Mouse (Mus musculus) CH12.LX (cell line): ENCODE results near the gene Itga4. TPM values are rescaled to one million over a fixed set of nuclear protein-coding genes. Genes with fewer than 3 reads are reported as not detected.

Source experiments
- DNase-seq: peaks from one replicate; pipeline ENCODE4 v3.0.0-alpha.2; 2013; ENCODE audit errors: extremely low read depth
- H3K27ac ChIP-seq: 2 replicates; pipeline ENCODE4 v1.5.1; 2012; ENCODE audit warnings: low read depth, mild to moderate bottlenecking, control low read depth, moderate library complexity; ENCODE audit not compliant: insufficient read depth
- H3K27me3 ChIP-seq: replicated peaks from 2 replicates; pipeline ENCODE3; 2012; ENCODE audit warnings: inconsistent platforms
- H3K36me3 ChIP-seq, 2 experiments: replicated peaks in 1 of 2; 2 replicates each; pipeline versions ENCODE3 to v1.6.1; 2012; ENCODE audit warnings: inconsistent platforms in 1 of 2, low read length in 1 of 2, mild to moderate bottlenecking in 1 of 2, mixed read lengths in 1 of 2, moderate library complexity in 1 of 2; ENCODE audit not compliant: control insufficient read depth in 1 of 2, insufficient read depth in 1 of 2
- H3K4me1 ChIP-seq, 2 experiments: 2 replicates each; pipeline ENCODE4 v1.6.1; 2012; ENCODE audit warnings: inconsistent platforms in 1 of 2, moderate library complexity in 1 of 2; ENCODE audit not compliant: insufficient read depth in 2 of 2, control insufficient read depth in 1 of 2
- H3K4me2 ChIP-seq: 2 replicates; pipeline ENCODE4 v1.6.1; 2012; ENCODE audit warnings: low read depth, mild to moderate bottlenecking, control low read depth; ENCODE audit not compliant: poor library complexity, insufficient read depth, severe bottlenecking
- H3K4me3 ChIP-seq, 3 experiments: fragments of 150-350 bp in 1 of 3; sonication (generic) in 1 of 3; replicated peaks in 1 of 3; 2 replicates each; pipeline versions ENCODE3 to v1.5.1; 2011 to 2012; ENCODE audit warnings: low read depth in 2 of 3, low read length in 2 of 3, mild to moderate bottlenecking in 2 of 3, moderate library complexity in 2 of 3, control low read depth in 1 of 3, improper control_type of control experiment in 1 of 3, inconsistent platforms in 1 of 3, mixed read lengths in 1 of 3; ENCODE audit not compliant: poor library complexity in 1 of 3
- H3K79me2 ChIP-seq: replicated peaks from 2 replicates; pipeline ENCODE4 v1.6.1; 2012; ENCODE audit warnings: mild to moderate bottlenecking, moderate library complexity; ENCODE audit not compliant: control insufficient read depth, poor library complexity, insufficient read depth, severe bottlenecking; ENCODE audit errors: extremely low read depth
- H3K9ac ChIP-seq: 2 replicates; pipeline ENCODE4 v1.6.1; 2012; ENCODE audit warnings: low read depth, mild to moderate bottlenecking, control low read depth, moderate library complexity; ENCODE audit not compliant: insufficient read depth
- H3K9me3 ChIP-seq: replicated peaks from 2 replicates; pipeline ENCODE3; 2012; ENCODE audit warnings: low read length, inconsistent platforms, mixed read lengths
- CHD2 ChIP-seq: IDR thresholded peaks from 2 replicates; pipeline ENCODE4 v1.6.1; 2011; ENCODE audit warnings: low read length, improper control_type of control experiment
- CTCF ChIP-seq, 2 experiments: IDR thresholded peaks in 1 of 2; conservative IDR thresholded peaks in 1 of 2; 2 replicates each; pipeline ENCODE4 v1.5.1; 2011 to 2012; ENCODE audit warnings: low read depth in 2 of 2, low read length in 2 of 2, improper control_type of control experiment in 1 of 2, inconsistent platforms in 1 of 2, mild to moderate bottlenecking in 1 of 2, moderate library complexity in 1 of 2
- ELF1 ChIP-seq: IDR thresholded peaks from 2 replicates; pipeline ENCODE4 v1.6.1; 2014; ENCODE audit warnings: low read depth, mild to moderate bottlenecking, inconsistent platforms, low read length, improper control_type of control experiment
- EP300 ChIP-seq: IDR thresholded peaks from 2 replicates; pipeline ENCODE4 v1.6.1; 2011; ENCODE audit warnings: low read length, improper control_type of control experiment
- GABPA ChIP-seq: IDR thresholded peaks from 2 replicates; pipeline ENCODE4 v1.6.1; 2012; ENCODE audit warnings: low read depth, low read length, improper control_type of control experiment, inconsistent platforms; ENCODE audit not compliant: insufficient replicate concordance
- HCFC1 ChIP-seq: IDR thresholded peaks from 2 replicates; pipeline ENCODE4 v1.6.1; 2012; ENCODE audit warnings: low read depth, mild to moderate bottlenecking, inconsistent platforms, low read length, improper control_type of control experiment
- MEF2A ChIP-seq: IDR thresholded peaks from 2 replicates; pipeline ENCODE4 v1.6.1; 2014; ENCODE audit warnings: low read depth, mild to moderate bottlenecking, inconsistent platforms, low read length, improper control_type of control experiment, borderline replicate concordance
- NRF1 ChIP-seq: IDR thresholded peaks from 2 replicates; pipeline ENCODE4 v1.6.1; 2014; ENCODE audit warnings: low read depth, mild to moderate bottlenecking, inconsistent platforms, low read length, improper control_type of control experiment, moderate library complexity
- POLR2A ChIP-seq: IDR thresholded peaks from 2 replicates; pipeline ENCODE4 v1.6.1; 2011; ENCODE audit warnings: low read depth, mild to moderate bottlenecking, improper control_type of control experiment, low read length
- POLR2AphosphoS2 ChIP-seq: IDR thresholded peaks from 2 replicates; pipeline ENCODE4 v1.6.1; 2011; ENCODE audit warnings: low read depth, low read length, improper control_type of control experiment
- RAD21 ChIP-seq: IDR thresholded peaks from 2 replicates; pipeline ENCODE4 v1.6.1; 2011; ENCODE audit warnings: low read depth, mild to moderate bottlenecking, low read length, improper control_type of control experiment, moderate library complexity
- SMC3 ChIP-seq: IDR thresholded peaks from 2 replicates; pipeline ENCODE4 v1.6.1; 2011; ENCODE audit warnings: low read depth, low read length, improper control_type of control experiment
- UBTF ChIP-seq: IDR thresholded peaks from 2 replicates; pipeline ENCODE4 v1.6.1; 2012; ENCODE audit warnings: low read depth, mild to moderate bottlenecking, inconsistent platforms, low read length, improper control_type of control experiment, moderate library complexity
- USF1 ChIP-seq: IDR thresholded peaks from 2 replicates; pipeline ENCODE4 v1.6.1; 2014; ENCODE audit warnings: low read depth, mild to moderate bottlenecking, inconsistent platforms, low read length, improper control_type of control experiment
- ZC3H11A ChIP-seq: IDR thresholded peaks from 2 replicates; pipeline ENCODE4 v1.6.1; 2012; ENCODE audit warnings: low read depth, mild to moderate bottlenecking, inconsistent platforms, low read length, improper control_type of control experiment
- ZMIZ1 ChIP-seq: IDR thresholded peaks from 2 replicates; pipeline ENCODE4 v1.6.1; 2012; ENCODE audit warnings: low read depth, mild to moderate bottlenecking, inconsistent platforms, low read length, improper control_type of control experiment
- dilution Hi-C: fragments of 300-500 bp; cut with MboI; formaldehyde crosslinking; loops from 2 replicates; pipeline ENCODE4 v1.14.3; 2020; ENCODE audit warnings: low sequenced_read_pairs; ENCODE audit not compliant: extremely low pct_unique_long_range_greater_than_20kb, extremely low pct_ligation_motif_present
- in situ Hi-C: fragments of 300-500 bp; cut with MboI; formaldehyde crosslinking; loops from 3 replicates; pipeline ENCODE4 v1.14.3; 2019; ENCODE audit warnings: low sequenced_read_pairs, low pct_ligation_motif_present, low pct_unique_long_range_greater_than_20kb, mixed read lengths
- polyA plus RNA-seq: library from polyadenylated mRNA; unstranded; fragments of >175 nt; gene quantifications from 2 replicates; pipeline ENCODE4 v1.2.1, GENCODE M21; 2012; ENCODE audit warnings: low read depth; ENCODE audit not compliant: insufficient read length
- total RNA-seq, 2 experiments: library from RNA; depleted of rRNA; stranded (reverse); fragments of 300-350 nt in 1 of 2; fragments of >200 nt in 1 of 2; gene quantifications; 2 replicates each; pipeline ENCODE4 v1.2.3; 2012 to 2014

Gene Itga4
- total and polyA plus RNA-seq, 3 experiments = 51.2 to 79.3 (median 54.3) TPM

DNA sequence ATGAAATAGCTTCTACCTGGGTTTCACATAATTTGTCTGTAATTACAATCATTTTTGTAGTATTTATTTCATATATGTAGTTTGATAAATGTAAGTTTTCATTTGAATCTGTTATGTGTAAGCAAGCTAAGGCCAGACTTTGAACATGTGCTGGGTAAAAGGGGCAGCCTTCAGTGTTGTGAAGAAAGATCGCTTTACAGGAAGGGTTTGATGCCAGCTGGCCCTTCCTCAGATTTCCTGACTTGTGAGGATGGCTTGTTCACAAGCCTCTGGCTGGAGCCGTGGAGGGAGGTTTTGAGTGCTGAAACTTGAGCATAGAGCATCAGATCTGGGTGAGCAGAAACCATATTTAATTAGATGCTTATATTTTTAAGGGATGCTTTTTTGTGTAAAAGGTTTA is 72.9 kb downstream of the Itga4 start:
- dilution Hi-C loops (no loop called here), in situ Hi-C loops (no loop called here)
- TF ChIP-seq RAD21 = no peak
- peak; percentile 72; the same call in 1 of the 2 replicates for TF ChIP-seq POLR2AphosphoS2
- TF ChIP-seq CTCF (conservative IDR thresholded peaks at IDR 0.05 in 1 of 2, IDR thresholded peaks at IDR 0.05 in 1 of 2; ENCODE audit: low read depth in 2 of 2, low read length in 2 of 2) = no peak
- 0 out of 2 replicates have a peak, but pooled peaks have one; percentile 9 for TF ChIP-seq POLR2A
- no peak for TF ChIP-seq EP300
- Histone ChIP-seq H3K4me3 (no peak overlapping the region), H3K9me3 (no peaks in the 10 kb centered on the region), H3K4me1 (no peaks in the 10 kb centered on the region), H3K4me2 (no peak overlapping the region), H3K9ac (no peak overlapping the region), H3K27me3 (no peaks in the 10 kb centered on the region), H3K27ac (no peak overlapping the region), H3K36me3 (peaks cover 56 to 66% of the 10 kb centered on the region in 2 experiments), H3K79me2 (peaks cover 3% of the 10 kb centered on the region)
- no peak for DNase-seq

DNA sequence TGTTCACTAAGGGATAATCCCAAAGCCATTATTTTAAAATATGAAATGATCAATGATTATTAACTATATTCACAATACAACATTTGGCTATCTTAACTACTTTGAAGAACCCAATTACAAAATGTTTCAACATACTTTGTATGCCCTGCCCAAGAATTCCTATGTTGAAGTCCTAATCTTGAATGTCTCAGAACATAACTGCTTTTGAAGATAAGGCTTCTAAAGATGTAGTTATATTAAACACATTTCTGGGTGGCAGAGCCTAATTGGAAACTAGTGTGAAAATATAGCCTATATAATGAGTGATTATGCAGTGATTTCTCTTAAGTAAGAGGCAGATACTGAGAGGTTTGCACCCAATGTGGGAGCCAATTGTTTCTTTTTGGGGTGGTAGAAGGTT is 79.4 kb downstream of the Itga4 start:
- Histone ChIP-seq H3K9ac (no peak overlapping the region), H3K36me3 (peaks cover 28 to 64% of the 10 kb centered on the region in 2 experiments), H3K9me3 (no peaks in the 10 kb centered on the region), H3K4me2 (no peak overlapping the region), H3K79me2 (no peaks in the 10 kb centered on the region), H3K27me3 (no peaks in the 10 kb centered on the region), H3K27ac (no peak overlapping the region), H3K4me1 (peaks cover 0 to 5% of the 10 kb centered on the region in 2 experiments; a peak in 1 of 4 replicates), H3K4me3 (no peak overlapping the region)
- no peak for TF ChIP-seq SMC3
- no peak for TF ChIP-seq CHD2
- no peak for TF ChIP-seq MEF2A
- TF ChIP-seq NRF1 = no peak
- TF ChIP-seq ELF1 = no peak
- no peak for TF ChIP-seq USF1
- TF ChIP-seq GABPA = no peak
- no peak; the same call in 1 of the 2 replicates for TF ChIP-seq ZMIZ1
- no peak for TF ChIP-seq HCFC1
- no peak for TF ChIP-seq UBTF
- no peak for TF ChIP-seq ZC3H11A
- in situ Hi-C loops = no loop called here
- no peak for DNase-seq
- dilution Hi-C loops = no loop called here
